Mouse (Mus musculus): ENCODE results near the gene Acp5. TPM values are rescaled to one million over a fixed set of nuclear protein-coding genes. Genes with fewer than 3 reads are reported as not detected.

The Acp5 gene
- total RNA-seq, 2 experiments from 2014 or later = 4.4 to 5.5 TPM

DNA sequence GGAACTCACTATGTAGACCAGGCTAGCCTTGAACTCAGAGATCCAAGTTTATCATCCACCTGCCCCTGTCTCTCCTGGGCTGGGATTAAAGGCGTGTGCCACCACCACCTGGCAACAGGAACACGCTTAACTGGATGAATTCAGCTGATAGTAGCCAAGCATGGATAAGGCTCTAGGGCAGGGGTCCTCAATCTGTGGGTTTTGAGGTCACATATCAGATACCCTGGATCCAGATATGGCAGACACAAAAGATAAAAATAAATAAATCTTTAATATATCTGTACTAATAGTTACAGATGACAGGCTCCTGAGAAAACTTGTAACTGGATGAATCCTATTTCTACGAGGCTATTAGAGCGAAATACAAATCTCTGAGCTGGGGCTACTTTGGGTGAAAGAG lies 19.9 kb downstream of the Acp5 start:
- no peak for ATAC-seq (ENCODE audit: poor library complexity, severe bottlenecking)

DNA sequence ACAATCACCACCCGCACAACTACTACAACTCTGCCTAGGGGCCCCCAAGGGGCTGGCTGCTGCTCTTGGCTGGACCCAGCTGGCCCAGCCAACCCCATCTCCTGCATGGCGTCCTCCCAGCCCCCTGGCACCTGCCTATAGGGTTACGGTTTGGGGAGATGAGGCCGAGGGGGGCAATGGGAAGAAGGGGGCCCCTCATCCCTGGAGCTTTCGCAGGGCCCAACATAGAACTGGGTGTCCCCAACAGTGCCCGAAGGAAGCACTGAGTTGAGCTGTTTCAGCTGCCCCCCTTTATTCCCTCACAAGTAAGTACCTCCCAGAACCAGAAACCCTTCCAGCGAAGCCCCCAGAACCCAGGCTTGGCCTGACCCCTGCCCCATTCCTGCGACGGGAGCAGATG lies 27.3 kb downstream of the Acp5 start:
- ATAC-seq (ENCODE audit: poor library complexity, severe bottlenecking) = no peak

DNA sequence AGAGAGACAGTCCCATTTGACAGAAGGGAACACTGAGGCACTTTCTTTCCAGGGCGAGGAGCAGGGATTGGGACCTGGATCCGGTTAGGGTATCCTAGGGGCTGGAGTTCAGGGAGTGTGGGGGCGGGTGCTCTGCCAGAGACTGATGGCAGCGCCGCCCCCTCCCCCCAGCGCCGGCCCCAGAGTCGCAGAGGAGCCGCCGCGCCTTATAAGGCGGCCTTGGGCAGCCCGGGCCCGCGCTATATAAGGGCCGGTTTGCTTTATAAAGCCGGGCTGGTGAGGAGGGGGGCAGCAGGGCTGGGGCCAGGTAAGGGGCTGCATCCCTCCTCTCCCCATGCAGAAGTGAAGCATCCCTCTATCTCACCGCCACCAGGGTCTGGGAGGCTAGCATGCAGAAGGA lies 35.6 kb downstream of the Acp5 start:
- no peak for ATAC-seq (ENCODE audit: poor library complexity, severe bottlenecking)

DNA sequence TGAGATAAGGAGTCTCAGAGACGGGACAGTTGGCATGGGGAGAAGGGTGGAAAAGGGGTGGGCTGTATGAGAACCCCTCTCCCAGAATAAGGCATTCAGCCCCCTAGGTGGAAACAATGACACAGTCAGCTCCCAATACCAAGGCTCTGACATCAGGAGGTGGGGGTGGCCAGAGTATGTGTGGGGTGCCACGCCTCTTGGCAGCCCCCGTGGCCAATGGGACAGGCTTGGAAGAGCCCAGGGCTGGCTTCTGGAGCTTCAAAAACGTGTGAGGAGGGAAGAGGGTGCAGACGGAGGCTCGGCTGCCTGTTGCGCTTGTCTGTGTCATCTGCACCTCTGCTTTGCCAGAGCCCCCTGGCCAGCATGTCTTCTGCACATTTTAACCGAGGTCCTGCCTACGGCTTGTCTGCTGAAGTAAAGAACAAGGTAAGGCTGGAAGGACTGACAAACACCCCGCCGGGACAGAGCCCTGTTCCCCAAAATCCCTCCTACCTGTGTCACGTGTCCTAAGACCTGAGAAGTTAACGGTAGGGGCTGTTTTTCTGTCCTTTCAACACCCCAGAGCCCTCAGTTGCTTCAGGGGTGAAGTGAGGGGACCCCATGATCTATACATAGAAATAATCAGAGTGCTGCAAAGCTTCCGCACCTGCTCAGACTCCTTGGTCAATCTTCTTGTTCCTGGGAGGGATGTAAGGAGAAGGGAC lies 36.4 kb downstream of the Acp5 start, which contains the start of gene Cnn1:
Cnn1 (plus strand) TSS at position 224 of the 704 bp plus-strand sequence.
- no peak for ATAC-seq (ENCODE audit: poor library complexity, severe bottlenecking)

DNA sequence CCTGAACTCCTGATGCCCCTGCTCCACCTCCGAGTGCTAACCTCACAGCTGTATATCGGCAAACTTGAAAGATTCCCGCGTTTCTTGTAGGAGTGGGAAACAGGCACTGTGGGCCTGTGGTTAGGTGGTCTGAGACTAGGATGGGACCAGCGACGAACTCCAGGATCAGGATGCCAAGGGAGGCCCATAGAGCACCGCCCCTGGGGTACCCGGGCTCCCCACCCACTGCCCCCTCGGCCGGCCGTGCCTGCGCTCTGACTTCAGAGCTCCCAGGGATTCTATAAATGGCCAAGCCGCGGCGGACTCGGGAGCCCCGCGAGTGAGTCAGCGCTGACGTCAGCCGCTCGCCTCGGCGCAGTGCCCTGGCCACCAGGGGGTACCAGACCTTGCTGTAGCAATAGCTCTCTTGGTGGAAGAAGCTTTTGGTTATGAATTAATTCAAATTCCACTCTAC lies 39.6 kb downstream of the Acp5 start:
- peak; percentile 100 for ATAC-seq (ENCODE audit: poor library complexity, severe bottlenecking)

DNA sequence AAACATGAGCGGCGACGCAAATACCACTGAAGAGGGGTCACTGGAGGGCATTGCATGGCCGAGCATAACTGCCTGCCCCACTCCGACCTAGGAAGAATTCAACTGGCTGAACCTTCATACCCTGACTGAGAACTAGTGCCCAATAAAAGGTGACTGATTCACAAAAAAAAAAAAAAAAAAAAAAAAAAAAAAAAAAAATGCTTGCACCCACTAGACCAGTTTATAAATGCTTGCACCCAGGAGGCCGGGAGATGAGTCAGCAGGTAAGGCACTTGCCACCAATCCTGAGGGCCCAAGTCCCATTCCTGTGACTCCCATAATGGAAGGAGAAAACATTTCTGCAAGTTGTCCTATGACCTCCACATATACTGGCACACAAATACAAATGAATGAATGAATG lies 42.8 kb downstream of the Acp5 start:
- no peak for ATAC-seq (ENCODE audit: poor library complexity, severe bottlenecking)

DNA sequence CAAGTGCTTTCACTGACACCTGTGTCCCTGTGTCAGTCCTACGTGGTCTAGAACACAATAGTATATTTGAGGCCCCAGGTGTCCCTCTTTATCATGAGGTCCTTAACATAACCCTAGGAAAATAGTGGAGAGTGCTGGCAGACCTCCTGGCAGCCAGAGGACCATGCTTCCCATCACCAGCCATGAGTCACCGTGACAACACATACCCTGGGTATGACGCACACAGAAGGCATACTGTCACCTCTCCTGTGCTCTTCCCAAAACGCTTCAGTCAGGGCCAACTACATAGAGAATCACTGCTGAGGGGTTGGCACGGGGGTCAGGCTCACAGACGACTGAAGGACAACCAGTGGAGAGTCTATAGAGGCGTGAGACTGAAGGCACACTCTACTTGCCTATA lies 45.5 kb downstream of the Acp5 start:
- no peak for ATAC-seq (ENCODE audit: poor library complexity, severe bottlenecking)

DNA sequence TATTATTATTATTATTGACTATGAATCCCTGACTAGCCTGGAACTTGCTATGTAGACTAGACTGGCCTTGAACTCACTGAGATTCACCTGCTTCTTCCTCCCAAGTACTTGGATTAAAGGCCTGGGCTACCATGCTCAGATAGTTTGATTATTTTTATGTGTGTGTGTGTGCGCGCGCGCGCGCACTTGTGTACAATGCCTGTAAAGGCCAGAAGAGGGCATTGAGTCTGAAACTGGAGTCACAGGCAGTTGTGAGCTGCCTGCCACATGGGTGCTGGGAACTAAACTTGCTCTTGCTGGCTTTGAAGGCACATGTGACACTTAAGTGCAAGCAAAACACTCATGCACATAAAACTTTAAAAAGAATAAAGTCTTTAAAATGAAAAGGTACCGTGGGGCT lies 46.2 kb downstream of the Acp5 start:
- ATAC-seq (ENCODE audit: poor library complexity, severe bottlenecking) = no peak

DNA sequence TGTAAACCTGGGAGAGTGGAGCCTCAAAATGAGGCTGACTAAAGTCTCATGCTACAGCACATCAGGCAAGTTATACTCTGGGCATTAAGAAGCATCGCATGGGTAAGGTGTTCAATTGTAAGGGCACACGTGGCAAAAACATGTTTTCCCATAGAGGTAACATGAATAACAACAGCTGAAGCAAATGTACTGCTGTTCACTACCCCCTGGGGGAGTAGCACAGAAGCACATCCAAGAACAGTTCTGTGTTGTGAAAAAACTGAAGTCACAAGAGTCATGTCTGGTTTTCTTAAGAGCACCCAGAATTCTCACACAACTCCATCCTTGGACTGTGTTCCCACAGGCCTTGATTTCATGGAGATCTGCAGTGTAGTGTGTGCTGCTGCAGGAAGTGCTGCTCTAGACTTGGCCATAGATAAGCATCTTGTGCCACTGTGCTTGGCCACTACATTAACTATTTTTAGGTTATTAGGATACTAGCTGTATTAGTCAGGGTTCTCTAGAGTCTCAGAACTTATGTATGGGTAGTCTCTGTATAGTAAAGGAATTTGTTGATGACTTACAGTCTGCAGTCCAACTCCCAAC lies 48.4 kb downstream of the Acp5 start:
- ATAC-seq (ENCODE audit: poor library complexity, severe bottlenecking) = no peak

DNA sequence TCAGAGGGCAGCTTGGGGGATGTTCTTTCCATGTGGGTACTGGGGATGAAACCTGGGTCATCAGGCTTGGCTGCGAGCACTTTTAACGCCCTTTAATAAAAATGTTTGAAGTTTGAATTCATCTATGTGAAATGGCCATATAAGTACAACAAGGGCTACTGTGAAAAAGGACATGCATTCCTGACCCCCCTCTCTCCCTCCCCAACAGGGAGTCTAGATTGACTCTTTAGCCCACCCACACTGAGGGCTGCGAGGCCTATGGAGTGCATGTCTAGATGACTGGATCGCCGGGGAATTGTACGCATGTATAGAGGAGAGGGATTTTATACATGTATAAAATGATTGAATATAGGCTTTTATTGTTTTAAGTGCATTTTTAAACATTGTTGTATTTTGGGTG lies 49.5 kb downstream of the Acp5 start:
- ATAC-seq (ENCODE audit: poor library complexity, severe bottlenecking) = no peak

DNA sequence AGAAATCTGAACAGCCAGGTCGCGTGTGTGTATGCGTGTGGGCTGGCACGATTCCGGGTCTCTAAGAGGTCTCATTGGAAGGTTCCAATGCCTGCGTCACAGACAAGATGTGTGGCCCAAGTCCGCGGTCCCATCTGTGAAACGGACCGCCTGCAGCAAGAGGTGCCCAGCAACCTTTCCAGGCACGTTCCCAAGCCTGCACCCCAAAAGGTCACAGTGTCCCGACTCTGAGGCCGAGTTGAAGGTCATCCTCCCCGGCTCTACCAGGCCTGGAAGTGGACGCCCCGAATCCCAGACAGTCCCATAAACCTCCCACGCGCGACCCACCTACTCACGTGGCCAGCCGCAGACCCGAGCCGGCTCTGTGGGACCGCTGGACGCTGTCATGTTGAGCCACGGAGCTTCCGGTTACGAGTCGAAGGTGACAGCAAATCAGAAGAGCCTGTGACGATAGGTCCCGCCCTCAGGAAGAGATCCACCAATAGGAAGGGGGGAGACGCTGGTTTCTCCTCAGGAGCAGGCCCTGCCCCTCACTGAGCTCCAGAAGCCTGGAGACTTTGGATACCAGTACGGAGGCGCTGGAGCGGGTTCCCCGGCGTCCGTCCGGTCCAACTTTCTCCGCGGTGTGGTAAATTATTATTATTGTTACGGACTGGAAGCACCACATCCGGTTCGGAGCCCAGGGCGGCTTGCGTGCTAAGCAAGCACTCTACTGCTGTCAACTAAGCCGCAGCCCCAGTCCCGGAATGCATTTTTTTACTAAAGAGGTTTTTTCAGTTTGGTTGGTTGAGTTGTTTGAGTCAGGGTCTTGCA lies 50.3 kb downstream of the Acp5 start, which contains the start of gene Ecsit:
Ecsit (minus strand) TSS at position 417 of the 813 bp plus-strand sequence.
- ATAC-seq (ENCODE audit: poor library complexity, severe bottlenecking) = peak; percentile 100

DNA sequence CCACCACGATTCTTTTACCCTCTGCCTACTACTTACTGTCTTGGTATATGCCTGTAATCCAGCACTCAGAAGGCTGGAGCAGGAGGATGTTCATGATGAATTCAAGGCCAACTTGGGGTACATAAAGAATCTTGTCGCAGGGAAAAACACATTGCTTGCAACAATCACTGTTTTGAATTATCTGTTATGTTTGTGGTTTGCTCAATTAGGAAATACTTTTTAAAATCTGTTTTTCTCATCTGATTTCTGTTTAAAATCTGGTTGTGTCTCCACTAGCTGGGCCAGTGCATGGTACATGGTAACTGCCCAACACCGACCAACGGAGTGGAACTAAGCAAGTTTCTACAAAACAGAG lies 50.9 kb downstream of the Acp5 start:
- no peak for ATAC-seq (ENCODE audit: poor library complexity, severe bottlenecking)

Other genes with a start within 250 kb of the Acp5 start
- 36.7 and 44.4 TPM in 2 replicates for gene Rab3d, start 217.5 kb downstream of the Acp5 start, total RNA-seq (2015)
- 66.4 and 92.7 TPM in 2 replicates for gene Rab3d, start 217.5 kb downstream of the Acp5 start, total RNA-seq (2017)
- gene Ccdc159, start 208.2 kb downstream of the Acp5 start, total RNA-seq (2015) = 0.22 and 1.0 TPM in 2 replicates
- 0.53 TPM in 1 of 2 replicates, not detected in the other for gene Ccdc159, start 208.2 kb downstream of the Acp5 start, total RNA-seq (2017)
- gene Tmem205, start 208.2 kb downstream of the Acp5 start, total RNA-seq (2015) = 40.9 and 48.2 TPM in 2 replicates
- gene Tmem205, start 208.2 kb downstream of the Acp5 start, total RNA-seq (2017) = 8.0 and 14.1 TPM in 2 replicates
- 0.57 and 0.96 TPM in 2 replicates for gene Plppr2, start 198.7 kb downstream of the Acp5 start, total RNA-seq (2015)
- gene Plppr2, start 198.7 kb downstream of the Acp5 start, total RNA-seq (2017) = 0.65 TPM in 1 of 2 replicates, not detected in the other
- 3.7 and 4.3 TPM in 2 replicates for gene Swsap1, start 180.0 kb downstream of the Acp5 start, total RNA-seq (2015)
- gene Swsap1, start 180.0 kb downstream of the Acp5 start, total RNA-seq (2017) = 6.5 and 6.6 TPM in 2 replicates
- gene Epor, start 172.2 kb downstream of the Acp5 start, total RNA-seq (2015) = 0.45 and 0.84 TPM in 2 replicates
- 0.28 and 1.2 TPM in 2 replicates for gene Epor, start 172.2 kb downstream of the Acp5 start, total RNA-seq (2017)
- gene Rgl3, start 146.3 kb downstream of the Acp5 start, total RNA-seq (2015) = not detected in 2 replicates
- gene Rgl3, start 146.3 kb downstream of the Acp5 start, total RNA-seq (2017) = not detected in 2 replicates
- not detected in 2 replicates for gene Ccdc151, start 133.1 kb downstream of the Acp5 start, total RNA-seq (2015)
- not detected in 2 replicates for gene Ccdc151, start 133.1 kb downstream of the Acp5 start, total RNA-seq (2017)
- 25.4 and 28.8 TPM in 2 replicates for gene Prkcsh, start 132.9 kb downstream of the Acp5 start, total RNA-seq (2015)
- 70.7 and 76.5 TPM in 2 replicates for gene Prkcsh, start 132.9 kb downstream of the Acp5 start, total RNA-seq (2017)
- not detected in 2 replicates for gene Elavl3, start 83.7 kb downstream of the Acp5 start, total RNA-seq (2015)
- not detected in 2 replicates for gene Elavl3, start 83.7 kb downstream of the Acp5 start, total RNA-seq (2017)
- not detected in 2 replicates for gene Gm49318, start 64.5 kb downstream of the Acp5 start, total RNA-seq (2015)
- not detected in 2 replicates for gene Gm49318, start 64.5 kb downstream of the Acp5 start, total RNA-seq (2017)
- gene Zfp653, start 64.3 kb downstream of the Acp5 start, total RNA-seq (2015) = 4.4 and 6.1 TPM in 2 replicates
- 6.2 and 8.6 TPM in 2 replicates for gene Zfp653, start 64.3 kb downstream of the Acp5 start, total RNA-seq (2017)
- gene Ecsit, start 50.3 kb downstream of the Acp5 start, total RNA-seq (2015) = 3.9 and 5.0 TPM in 2 replicates
- gene Ecsit, start 50.3 kb downstream of the Acp5 start, total RNA-seq (2017) = 10.8 and 11.1 TPM in 2 replicates
- gene Cnn1, start 36.5 kb downstream of the Acp5 start, total RNA-seq (2015) = not detected in 2 replicates
- gene Cnn1, start 36.5 kb downstream of the Acp5 start, total RNA-seq (2017) = not detected in 2 replicates
- 85.2 and 95.7 TPM in 2 replicates for gene Elof1, start 18.5 kb downstream of the Acp5 start, total RNA-seq (2015)
- 29.7 and 42.0 TPM in 2 replicates for gene Elof1, start 18.5 kb downstream of the Acp5 start, total RNA-seq (2017)
- gene Pigyl, start 21.1 kb upstream of the Acp5 start, total RNA-seq (2015) = 19.7 and 22.1 TPM in 2 replicates
- gene Pigyl, start 21.1 kb upstream of the Acp5 start, total RNA-seq (2017) = 22.8 and 24.8 TPM in 2 replicates
- gene Zfp872, start 52.4 kb upstream of the Acp5 start, total RNA-seq (2015) = not detected in 2 replicates
- gene Zfp872, start 52.4 kb upstream of the Acp5 start, total RNA-seq (2017) = not detected in 2 replicates
- gene Zfp809, start 90.0 kb upstream of the Acp5 start, total RNA-seq (2015) = 39.2 and 40.2 TPM in 2 replicates
- gene Zfp809, start 90.0 kb upstream of the Acp5 start, total RNA-seq (2017) = 33.4 and 34.6 TPM in 2 replicates
- 0.33 and 0.80 TPM in 2 replicates for gene Zfp599, start 124.2 kb upstream of the Acp5 start, total RNA-seq (2015)
- gene Zfp599, start 124.2 kb upstream of the Acp5 start, total RNA-seq (2017) = 0.85 and 1.8 TPM in 2 replicates
- gene Zfp810, start 171.9 kb upstream of the Acp5 start, total RNA-seq (2015) = 6.2 and 9.1 TPM in 2 replicates
- 8.2 and 11.6 TPM in 2 replicates for gene Zfp810, start 171.9 kb upstream of the Acp5 start, total RNA-seq (2017)